ENCODE assay signal across 9 mouse cellular contexts in the genomic region with DNA sequence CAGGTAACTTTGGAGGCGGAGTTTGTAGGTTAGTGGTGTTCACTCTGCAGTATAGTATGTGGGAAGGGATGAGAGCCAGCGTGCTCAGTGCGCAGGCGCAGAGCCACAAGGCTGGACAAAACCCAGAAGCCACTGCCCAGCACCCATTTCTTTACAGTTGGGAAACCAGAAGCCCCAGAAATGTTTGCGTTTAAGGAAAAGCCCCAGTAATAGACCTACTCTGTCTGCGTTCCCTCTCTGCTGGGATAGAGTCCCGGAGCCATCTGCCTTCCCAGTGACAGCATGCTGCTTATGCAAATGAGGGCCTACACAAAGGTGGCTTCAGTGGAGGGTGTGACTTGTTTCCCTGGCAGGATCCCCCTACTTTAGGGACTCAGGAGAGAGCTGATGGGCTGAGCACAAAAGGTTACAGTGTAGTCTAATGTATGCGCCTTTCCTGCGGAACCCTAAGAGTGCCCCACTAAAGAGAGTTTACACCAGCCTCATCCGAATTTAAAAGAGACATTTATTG.
DNase-seq lines count a peak whose midpoint lies in the region; ATAC-seq and TF ChIP-seq lines count a peak whose summit lies in the region.
"Had no signal": no experiment of that assay in that cellular context is flagged by ENCODE, and none has a peak within 500 bp of the region (broad histone marks: within the 10 kb centered on the region; RNA-seq: fewer than 3 reads in every experiment).

No protein-coding gene starts in this region.

- WGBS in intestine, embryonic 14.5 days = 14% methylated on average over 10 of the region's 10 CpGs
- 20% methylated on average over 10 of the region's 10 CpGs for WGBS in intestine, postnatal 0 days
- WGBS in hindbrain, embryonic 12.5 days = 7% methylated on average over 10 of the region's 10 CpGs
- WGBS in stomach, embryonic 16.5 days = 16% methylated on average over 10 of the region's 10 CpGs

- peak overlapping the region; percentile 38 for H3K4me2 ChIP-seq in intestine, embryonic 14.5 days (ENCODE audit: low read length)
- no peak overlapping the region for H3K4me2 ChIP-seq in intestine, postnatal 0 days (replicated peaks; ENCODE audit: low read depth)
- H3K4me2 ChIP-seq in hindbrain, embryonic 12.5 days (replicated peaks) = peak overlapping the region; percentile 45
- peak overlapping the region; percentile 30 for H3K4me2 ChIP-seq in stomach, embryonic 16.5 days (ENCODE audit: low read depth, low read length)

- H3K9me3 ChIP-seq in intestine, embryonic 14.5 days (ENCODE audit: control insufficient read depth, low read length) = no peaks in the 10 kb centered on the region
- no peaks in the 10 kb centered on the region for H3K9me3 ChIP-seq in intestine, postnatal 0 days (ENCODE audit: control insufficient read depth)
- H3K9me3 ChIP-seq in hindbrain, embryonic 12.5 days (replicated peaks) = no peaks in the 10 kb centered on the region
- H3K9me3 ChIP-seq in stomach, embryonic 16.5 days (replicated peaks; ENCODE audit: control insufficient read depth, low read length) = no peaks in the 10 kb centered on the region

- H3K4me3 ChIP-seq in intestine, embryonic 14.5 days (ENCODE audit: low read depth, low read length) = no peak overlapping the region
- no peak overlapping the region for H3K4me3 ChIP-seq in intestine, postnatal 0 days (ENCODE audit: low read depth, low read length)
- H3K4me3 ChIP-seq in hindbrain, embryonic 12.5 days = no peak overlapping the region
- no peak overlapping the region for H3K4me3 ChIP-seq in stomach, embryonic 16.5 days (replicated peaks; ENCODE audit: low read length)

- H3K4me1 ChIP-seq in intestine, embryonic 14.5 days (replicated peaks; ENCODE audit: control insufficient read depth, insufficient read depth, low read length) = 0 out of 2 replicates have a peak, but pooled peaks cover 8% of the 10 kb centered on the region
- no peaks in the 10 kb centered on the region for H3K4me1 ChIP-seq in intestine, postnatal 0 days (replicated peaks; ENCODE audit: control insufficient read depth, insufficient read depth, low read length)
- peaks cover 15% of the 10 kb centered on the region for H3K4me1 ChIP-seq in hindbrain, embryonic 12.5 days
- no peaks in the 10 kb centered on the region for H3K4me1 ChIP-seq in stomach, embryonic 16.5 days (ENCODE audit: control insufficient read depth, insufficient read depth, low read length)

- H3K27ac ChIP-seq in intestine, embryonic 14.5 days (ENCODE audit: low read depth) = no peak overlapping the region
- no peak overlapping the region for H3K27ac ChIP-seq in intestine, postnatal 0 days (ENCODE audit: low read depth, low read length)
- H3K27ac ChIP-seq in hindbrain, embryonic 12.5 days = peak overlapping the region; percentile 68
- no peak overlapping the region for H3K27ac ChIP-seq in stomach, embryonic 16.5 days (ENCODE audit: low read length)

- no peaks in the 10 kb centered on the region for H3K27me3 ChIP-seq in intestine, embryonic 14.5 days (replicated peaks; ENCODE audit: control insufficient read depth, insufficient read depth, low read length)
- no peaks in the 10 kb centered on the region for H3K27me3 ChIP-seq in intestine, postnatal 0 days (replicated peaks; ENCODE audit: control insufficient read depth, insufficient read depth, low read length)
- H3K27me3 ChIP-seq in hindbrain, embryonic 12.5 days = peaks cover 6% of the 10 kb centered on the region; the same call in 1 of the 2 replicates
- H3K27me3 ChIP-seq in stomach, embryonic 16.5 days (ENCODE audit: control insufficient read depth, insufficient read depth, low read length) = no peaks in the 10 kb centered on the region

- H3K9ac ChIP-seq in intestine, embryonic 14.5 days (ENCODE audit: low read length) = no peak overlapping the region
- no peak overlapping the region for H3K9ac ChIP-seq in intestine, postnatal 0 days (ENCODE audit: low read depth, low read length)
- H3K9ac ChIP-seq in hindbrain, embryonic 12.5 days = no peak overlapping the region
- no peak overlapping the region for H3K9ac ChIP-seq in stomach, embryonic 16.5 days (ENCODE audit: low read length)

- ATAC-seq in intestine, embryonic 14.5 days (replicated peaks; ENCODE audit: low FRiP score, low TSS enrichment, low read depth) = peak; percentile 32; the same call in 1 of the 2 replicates
- ATAC-seq in intestine, postnatal 0 days = no peak
- ATAC-seq in hindbrain, embryonic 12.5 days (ENCODE audit: low FRiP score) = peak; percentile 94
- ATAC-seq in stomach, embryonic 16.5 days (ENCODE audit: insufficient read depth, low FRiP score) = peak; percentile 70; the same call in 1 of the 2 replicates

- TF ChIP-seq CTCF in intestine, postnatal 0 days (IDR thresholded peaks at IDR 0.05; ENCODE audit: low read depth) = no peak

- peak; percentile 56 for DNase-seq in intestine, embryonic 14.5 days (ENCODE audit: low spot score)
- DNase-seq in layer of hippocampus, adult 9-11 months = peak; percentile 39
- peak; percentile 6 to 43 for DNase-seq in lung, postnatal 4 days
- DNase-seq in cerebellum, postnatal 36 days = no peak
- no peak for DNase-seq in MN1 (ENCODE audit: low spot score)

- no peaks in the 10 kb centered on the region for H3K36me3 ChIP-seq in intestine, embryonic 14.5 days (ENCODE audit: control insufficient read depth, insufficient read depth, low read length)
- H3K36me3 ChIP-seq in intestine, postnatal 0 days (ENCODE audit: control insufficient read depth, insufficient read depth) = no peaks in the 10 kb centered on the region
- no peaks in the 10 kb centered on the region for H3K36me3 ChIP-seq in hindbrain, embryonic 12.5 days
- no peaks in the 10 kb centered on the region for H3K36me3 ChIP-seq in stomach, embryonic 16.5 days (ENCODE audit: control insufficient read depth, insufficient read depth, low read length)
- H3K36me3 ChIP-seq: G1E had no signal

Comparison
In these comparisons a context has a peak if more than half of its experiments do, and no peak if none do; other contexts are left out.
1. DNase-seq: peak in intestine, embryonic 14.5 days (single experiment), layer of hippocampus, adult 9-11 months (single experiment) and lung, postnatal 4 days (2 of 2); none in cerebellum, postnatal 36 days (0 of 2) and MN1 (single experiment).